Mouse (Mus musculus): ENCODE data around the gene Zscan4-ps2. TPM values are rescaled to one million over a fixed set of nuclear protein-coding genes. Genes with fewer than 3 reads are reported as not detected.
"Not testable (repeated sequence)": the region's sequence is repeated elsewhere in the genome, so short reads cannot be mapped to it uniquely, and the experiment has no call there.

Zscan4-ps2 gene
- not detected for total RNA-seq (2021)

DNA sequence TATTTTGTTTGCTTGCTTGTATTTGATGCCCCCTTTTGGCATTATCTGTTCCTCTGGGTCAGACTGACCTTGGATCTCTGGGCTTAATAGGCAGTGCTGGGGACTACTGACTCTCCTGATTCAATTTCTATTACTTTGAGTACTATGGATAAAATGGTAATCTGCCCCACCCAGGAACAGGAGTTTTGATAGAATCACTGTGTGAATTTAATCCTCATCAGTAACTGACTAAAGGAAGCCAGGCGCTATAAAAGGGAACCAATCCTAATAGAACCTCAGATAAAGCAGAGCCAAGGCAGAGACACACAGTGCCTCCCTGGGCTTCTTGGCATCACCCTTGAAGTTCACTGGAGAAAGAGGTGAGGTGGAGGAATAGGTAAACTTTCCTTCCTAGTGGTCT is at the start of gene Zscan4-ps2:
TSS of gene Zscan4-ps2 (plus strand) at position 301 of the 400 bp plus-strand sequence.
- intact Hi-C loops (cut with DNase I); DNase-seq (ENCODE audit: low spot score in 2 of 2): not testable (repeated sequence)

Other genes with a start within 250 kb of the Zscan4-ps2 start
- not detected for gene Zscan4e, start 203.6 kb upstream of the Zscan4-ps2 start, total RNA-seq (2021)
- gene Zscan4f, start 116.4 kb upstream of the Zscan4-ps2 start, total RNA-seq (2021): not detected
- gene Zscan4-ps3, start 95.0 kb downstream of the Zscan4-ps2 start, total RNA-seq (2021): not detected
- not detected for gene Vmn1r72, start 165.8 kb downstream of the Zscan4-ps2 start, total RNA-seq (2021)
- not detected for gene Vmn1r73, start 216.0 kb downstream of the Zscan4-ps2 start, total RNA-seq (2021)

All from left cerebral cortex, postnatal 36 days (tissue).